Mouse (Mus musculus): ENCODE measurements at regions not wholly inside any gene's neighbourhood (a gene's known extent, or its start where the extent isn't known, plus 50 kb on each side); places are given as distances from the start of the nearest gene placed in this dataset.
A peak's percentile ranks its signal among the peaks of the same experiment; 100 is the strongest.

DNA sequence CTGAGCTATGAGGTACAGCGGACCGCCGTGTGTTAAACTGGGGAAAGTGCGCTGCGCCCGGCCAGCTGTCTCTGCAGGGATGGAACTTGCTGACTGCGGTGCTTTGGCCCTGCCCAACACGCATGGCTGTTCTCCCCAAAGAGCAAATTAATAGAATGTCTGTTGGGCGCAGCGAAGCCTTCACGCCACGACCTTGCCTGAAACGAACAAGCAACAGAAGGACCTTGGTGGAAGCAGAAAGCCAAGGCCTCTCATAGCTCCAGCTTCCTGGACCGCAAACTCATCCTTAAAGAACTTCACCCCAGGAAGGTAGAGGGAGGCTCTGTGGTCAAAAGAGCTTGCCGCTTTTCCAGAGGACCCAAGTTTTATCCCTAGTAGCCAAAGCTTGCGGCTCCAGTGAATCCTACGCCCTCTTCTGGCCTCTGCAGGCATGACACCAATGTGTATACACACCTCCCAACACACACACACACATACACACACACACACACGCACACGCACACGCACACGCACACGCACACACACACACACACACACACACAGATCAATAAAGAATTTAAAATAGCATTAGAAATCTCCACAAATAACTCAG is 110.2 kb upstream of the Ctnnb1 start:
- TF ChIP-seq CTCF (IDR thresholded peaks at IDR 0.05; ENCODE audit: low read depth) (0 out of 2 replicates have a peak, but pooled peaks have one; percentile 13), EP300 (IDR thresholded peaks at IDR 0.05; ENCODE audit: low read depth) (no peak)

Measured in liver, postnatal 0 days (tissue).